Mouse (Mus musculus): Measurements from ENCODE around the gene Srrm4.
A peak's percentile ranks its signal among the peaks of the same experiment; 100 is the strongest.

DNA sequence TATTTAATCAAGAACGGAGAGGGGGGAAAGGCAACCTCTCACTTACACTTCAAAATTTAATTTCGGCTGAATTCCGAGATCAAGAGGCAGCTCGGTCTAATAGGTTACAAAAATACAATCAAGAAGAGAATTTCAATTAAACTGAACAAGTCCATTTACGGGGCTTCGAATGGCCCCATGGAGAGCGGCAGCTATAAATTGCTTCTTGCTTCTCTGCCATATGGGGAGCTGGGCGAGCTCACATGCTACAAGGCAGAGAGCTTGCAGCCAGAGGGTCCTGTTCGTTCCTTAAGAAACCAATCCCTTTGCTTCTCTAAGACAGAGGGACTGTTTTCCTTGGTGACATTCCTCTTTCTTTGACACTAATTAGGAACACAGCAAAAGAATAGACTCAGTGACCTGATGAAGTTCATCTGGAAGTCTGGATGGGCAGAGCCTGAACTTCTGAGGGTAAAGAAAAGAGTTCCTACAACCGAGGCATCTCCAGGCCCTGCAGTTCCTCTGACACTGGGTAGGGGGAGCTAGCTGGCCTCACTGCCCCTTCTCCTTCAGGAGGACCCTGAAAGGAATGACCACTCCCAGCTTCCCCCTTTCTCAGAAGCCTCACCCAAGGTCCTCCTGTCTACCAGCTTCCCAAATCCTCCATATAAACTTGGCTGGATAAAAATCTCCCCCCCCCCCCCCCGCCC lies 130.1 kb downstream of the Srrm4 start:
- TF ChIP-seq CTCF (IDR thresholded peaks at IDR 0.05) = peak; percentile 60
- no peak for TF ChIP-seq EP300 (IDR thresholded peaks at IDR 0.05)

Data from lung, postnatal 0 days (tissue).